Mouse (Mus musculus) testis, adult 2 months (tissue): ENCODE measurements around the gene Scd4.

Experiments used
- CTCF ChIP-seq: fragments of 200-500 bp; IDR thresholded peaks from 2 replicates; pipeline ENCODE4 v1.5.1; 2012; ENCODE audit warnings: low read depth, mild to moderate bottlenecking, inconsistent platforms, low read length, moderate library complexity; ENCODE audit not compliant: control insufficient read depth, insufficient read depth, insufficient replicate concordance
- POLR2A ChIP-seq: fragments of 200-500 bp; IDR thresholded peaks from 2 replicates; pipeline ENCODE4 v1.6.1; 2012; ENCODE audit warnings: low read depth, mild to moderate bottlenecking, inconsistent platforms, low read length, moderate library complexity; ENCODE audit not compliant: control insufficient read depth

DNA sequence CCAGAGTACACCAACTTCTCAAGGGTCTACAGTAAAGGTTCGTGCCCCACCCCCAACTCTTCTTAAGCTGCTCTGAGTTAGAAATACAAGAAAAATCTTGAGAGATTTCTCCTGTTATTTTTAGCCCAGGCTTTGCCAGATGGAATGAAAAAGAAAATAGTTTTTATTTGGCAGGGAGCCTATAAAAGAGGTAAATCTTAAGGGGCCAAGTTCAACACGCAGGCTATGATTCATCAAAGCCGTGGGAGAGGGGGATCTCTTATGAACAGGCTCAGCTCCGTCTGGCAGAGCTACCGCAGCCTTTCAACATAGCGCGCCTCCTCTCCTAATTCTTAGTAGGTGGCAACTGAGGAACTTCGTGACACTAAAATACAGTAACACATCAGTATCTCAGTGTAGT is 29.4 kb upstream of the Scd4 start:
- TF ChIP-seq CTCF: no peak
- no peak for TF ChIP-seq POLR2A
